Mouse (Mus musculus): ENCODE measurements around the gene Meis2.

Meis2 gene

GRCm38 (mm10) chr2:116065570-116066005 lies at the start of gene Meis2:
Meis2 (minus strand) TSS chr2:116065839.
- DNase-seq (ENCODE audit: low read depth in 1 of 2, low spot score in 2 of 2): no peak

GRCm38 (mm10) chr2:116106194-116106593 lies 40.6 kb upstream of the Meis2 start:
- no peak for DNase-seq (ENCODE audit: low read depth in 1 of 2, low spot score in 2 of 2)

- DNase-seq (ENCODE audit: low read depth in 1 of 2, low spot score in 2 of 2): no peak
These were observed 39.5 kb upstream of the Meis2 start for GRCm38 (mm10) chr2:116105179-116105578.

- no peak for DNase-seq (ENCODE audit: low read depth in 1 of 2, low spot score in 2 of 2)
These were observed 37.9 kb upstream of the Meis2 start for GRCm38 (mm10) chr2:116103411-116103996.

- DNase-seq (ENCODE audit: low read depth in 1 of 2, low spot score in 2 of 2): no peak
These were observed 35.6 kb upstream of the Meis2 start for GRCm38 (mm10) chr2:116101221-116101620.

GRCm38 (mm10) chr2:116080961-116081360 lies 15.3 kb upstream of the Meis2 start:
- DNase-seq (ENCODE audit: low read depth in 1 of 2, low spot score in 2 of 2): no peak

GRCm38 (mm10) chr2:116078841-116079240 lies 13.2 kb upstream of the Meis2 start:
- DNase-seq (ENCODE audit: low read depth in 1 of 2, low spot score in 2 of 2): no peak

- no peak for DNase-seq (ENCODE audit: low read depth in 1 of 2, low spot score in 2 of 2)
These were observed 12.1 kb upstream of the Meis2 start for GRCm38 (mm10) chr2:116077716-116078115.

GRCm38 (mm10) chr2:116076752-116077480 lies 11.3 kb upstream of the Meis2 start:
- DNase-seq (ENCODE audit: low read depth in 1 of 2, low spot score in 2 of 2): no peak

GRCm38 (mm10) chr2:116075902-116076301 lies 10.3 kb upstream of the Meis2 start:
- no peak for DNase-seq (ENCODE audit: low read depth in 1 of 2, low spot score in 2 of 2)

GRCm38 (mm10) chr2:116075477-116075876 lies 9.8 kb upstream of the Meis2 start:
- DNase-seq (ENCODE audit: low read depth in 1 of 2, low spot score in 2 of 2): no peak

GRCm38 (mm10) chr2:116074726-116075440 lies 9.2 kb upstream of the Meis2 start:
- DNase-seq (ENCODE audit: low read depth in 1 of 2, low spot score in 2 of 2): no peak

- no peak for DNase-seq (ENCODE audit: low read depth in 1 of 2, low spot score in 2 of 2)
These were observed 8.4 kb upstream of the Meis2 start for GRCm38 (mm10) chr2:116074061-116074460.

- DNase-seq (ENCODE audit: low read depth in 1 of 2, low spot score in 2 of 2): no peak
These were observed 7.8 kb upstream of the Meis2 start for GRCm38 (mm10) chr2:116073311-116073904.

GRCm38 (mm10) chr2:116072706-116073105 lies 7.1 kb upstream of the Meis2 start:
- no peak for DNase-seq (ENCODE audit: low read depth in 1 of 2, low spot score in 2 of 2)

- DNase-seq (ENCODE audit: low read depth in 1 of 2, low spot score in 2 of 2): no peak
These were observed 6.6 kb upstream of the Meis2 start for GRCm38 (mm10) chr2:116072321-116072640.

- DNase-seq (ENCODE audit: low read depth in 1 of 2, low spot score in 2 of 2): no peak
These were observed 6.1 kb upstream of the Meis2 start for GRCm38 (mm10) chr2:116071571-116072320.

- DNase-seq (ENCODE audit: low read depth in 1 of 2, low spot score in 2 of 2): no peak
These were observed 5.2 kb upstream of the Meis2 start for GRCm38 (mm10) chr2:116070614-116071425.

- DNase-seq (ENCODE audit: low read depth in 1 of 2, low spot score in 2 of 2): no peak
These were observed 4.0 kb upstream of the Meis2 start for GRCm38 (mm10) chr2:116069451-116070225.

GRCm38 (mm10) chr2:116068901-116069300 lies 3.3 kb upstream of the Meis2 start:
- no peak for DNase-seq (ENCODE audit: low read depth in 1 of 2, low spot score in 2 of 2)
